Mouse (Mus musculus): ENCODE data around the gene Ltb4r1. TPM values are rescaled to one million over a fixed set of nuclear protein-coding genes. Genes with fewer than 3 reads are reported as not detected.
A peak's percentile ranks its signal among the peaks of the same experiment; 100 is the strongest.

Ltb4r1 gene
- under 1 TPM; 0.46 to 0.55 TPM for total RNA-seq (2021)
- long read RNA-seq, experiment 1, partial matches to known transcripts, result 0 of 2 reads
- long read RNA-seq, experiment 1, other reads (novel, unspliced or antisense), result 1 of 2 reads
- long read RNA-seq, experiment 2, partial matches to known transcripts, result 0 of 1 reads
- long read RNA-seq, experiment 2, other reads (novel, unspliced or antisense), result 0 of 1 reads

- no peak for DNase-seq (ENCODE audit: low spot score in 2 of 2)
Measured at GRCm38 (mm10) chr14:55765696-55766095, at the start of gene Ltb4r1. Gene Ltb4r1 (plus strand): TSS chr14:55765962.

GRCm38 (mm10) chr14:55716271-55716670, 49.5 kb upstream of the Ltb4r1 start:
- DNase-seq (ENCODE audit: low spot score in 2 of 2), result no peak

- no peak for DNase-seq (ENCODE audit: low spot score in 2 of 2)
Measured at GRCm38 (mm10) chr14:55716884-55717283, 48.9 kb upstream of the Ltb4r1 start.

GRCm38 (mm10) chr14:55719737-55720136, 46.0 kb upstream of the Ltb4r1 start:
- DNase-seq (ENCODE audit: low spot score in 2 of 2), result no peak

- no peak for DNase-seq (ENCODE audit: low spot score in 2 of 2)
Measured at GRCm38 (mm10) chr14:55720666-55721065, 45.1 kb upstream of the Ltb4r1 start.

- DNase-seq (ENCODE audit: low spot score in 2 of 2), result no peak
Measured at GRCm38 (mm10) chr14:55721076-55721475, 44.7 kb upstream of the Ltb4r1 start.

GRCm38 (mm10) chr14:55721700-55722437, 43.9 kb upstream of the Ltb4r1 start, which contains the start of gene Rabggta:
Gene Rabggta (minus strand): TSS chr14:55722263.
- peak; percentile 88 to 92 for DNase-seq (ENCODE audit: low spot score in 2 of 2)

- DNase-seq (ENCODE audit: low spot score in 2 of 2), result no peak
Measured at GRCm38 (mm10) chr14:55722438-55722945, 43.3 kb upstream of the Ltb4r1 start.

- no peak for DNase-seq (ENCODE audit: low spot score in 2 of 2)
Measured at GRCm38 (mm10) chr14:55723433-55723832, 42.3 kb upstream of the Ltb4r1 start.

GRCm38 (mm10) chr14:55724411-55724871, 41.3 kb upstream of the Ltb4r1 start:
- DNase-seq (ENCODE audit: low spot score in 2 of 2), result no peak

- DNase-seq (ENCODE audit: low spot score in 2 of 2), result no peak
Measured at GRCm38 (mm10) chr14:55726261-55726660, 39.5 kb upstream of the Ltb4r1 start.

GRCm38 (mm10) chr14:55727889-55728685, 37.7 kb upstream of the Ltb4r1 start:
- no peak for DNase-seq (ENCODE audit: low spot score in 2 of 2)

- DNase-seq (ENCODE audit: low spot score in 2 of 2), result peak in 1 of 2 experiments; percentile 28
Measured at GRCm38 (mm10) chr14:55730116-55730515, 35.6 kb upstream of the Ltb4r1 start.

GRCm38 (mm10) chr14:55730531-55731032, 35.2 kb upstream of the Ltb4r1 start:
- peak; percentile 38 to 72 for DNase-seq (ENCODE audit: low spot score in 2 of 2)

GRCm38 (mm10) chr14:55733889-55734288, 31.9 kb upstream of the Ltb4r1 start:
- no peak for DNase-seq (ENCODE audit: low spot score in 2 of 2)

- no peak for DNase-seq (ENCODE audit: low spot score in 2 of 2)
Measured at GRCm38 (mm10) chr14:55734869-55735268, 30.9 kb upstream of the Ltb4r1 start.

- DNase-seq (ENCODE audit: low spot score in 2 of 2), result no peak
Measured at GRCm38 (mm10) chr14:55735334-55735733, 30.4 kb upstream of the Ltb4r1 start.

GRCm38 (mm10) chr14:55735758-55736157, 30.0 kb upstream of the Ltb4r1 start:
- DNase-seq (ENCODE audit: low spot score in 2 of 2), result no peak

GRCm38 (mm10) chr14:55737086-55737687, 28.6 kb upstream of the Ltb4r1 start:
- no peak for DNase-seq (ENCODE audit: low spot score in 2 of 2)

GRCm38 (mm10) chr14:55743711-55744110, 22.1 kb upstream of the Ltb4r1 start:
- DNase-seq (ENCODE audit: low spot score in 2 of 2), result peak; percentile 85 to 88

Measured in layer of hippocampus, postnatal 14 days (tissue).